ENCODE assay signal across 19 mouse cellular contexts in the genomic region with DNA sequence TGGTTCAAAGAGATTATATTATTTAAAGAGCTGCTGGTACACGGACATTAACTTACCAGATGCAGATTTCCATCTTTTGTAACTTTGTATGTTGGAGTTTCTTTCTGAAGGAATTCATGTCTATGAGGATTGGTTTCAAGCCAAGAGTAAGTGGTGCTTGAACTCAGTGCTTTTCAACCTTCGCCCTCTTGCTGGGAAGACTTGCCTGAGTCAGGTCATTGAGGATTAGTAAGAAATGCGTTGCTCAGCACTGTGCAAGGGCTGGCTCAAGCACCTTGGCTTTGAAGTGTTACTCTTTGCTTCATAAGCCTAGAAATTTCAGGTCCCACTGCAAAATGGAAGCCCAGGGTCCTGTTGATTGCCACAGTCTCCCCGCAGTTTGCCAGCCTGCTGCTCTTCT.
DNase-seq lines count a peak whose midpoint lies in the region; ATAC-seq and TF ChIP-seq lines count a peak whose summit lies in the region.
"Had no signal": no experiment of that assay in that cellular context is flagged by ENCODE, and none has a peak within 500 bp of the region (broad histone marks: within the 10 kb centered on the region; RNA-seq: fewer than 3 reads in every experiment).

No protein-coding gene starts in this region.

- ATAC-seq in kidney, embryonic 16.5 days (ENCODE audit: low FRiP score, low TSS enrichment), result no peak
- ATAC-seq in lung, postnatal 0 days, result no peak; the same call in 1 of the 2 replicates
- no peak for ATAC-seq in hindbrain, postnatal 0 days
- ATAC-seq: forebrain, embryonic 14.5 days had no signal

- H3K9ac ChIP-seq in kidney, embryonic 16.5 days (replicated peaks; ENCODE audit: low read length), result no peak overlapping the region
- no peak overlapping the region for H3K9ac ChIP-seq in lung, postnatal 0 days (replicated peaks; ENCODE audit: low read depth)
- H3K9ac ChIP-seq in hindbrain, postnatal 0 days (replicated peaks; ENCODE audit: low read length), result no peak overlapping the region

- H3K4me3 ChIP-seq in kidney, adult 2 months (ENCODE audit: insufficient read depth, low read depth, low read length), result no peak overlapping the region
- no peak overlapping the region for H3K4me3 ChIP-seq in kidney, embryonic 16.5 days (ENCODE audit: low read length)
- H3K4me3 ChIP-seq in lung, postnatal 0 days (ENCODE audit: low read depth, low read length), result no peak overlapping the region
- no peak overlapping the region for H3K4me3 ChIP-seq in hindbrain, postnatal 0 days (ENCODE audit: low read length)
- no peak overlapping the region for H3K4me3 ChIP-seq in forebrain, embryonic 10.5 days
- H3K4me3 ChIP-seq: embryonic facial prominence, embryonic 10.5 days; gastrocnemius, adult 2 months; heart, embryonic 10.5 days had no signal

- H3K27me3 ChIP-seq in kidney, adult 2 months (replicated peaks; ENCODE audit: control insufficient read depth, insufficient read depth, low read length), result no peaks in the 10 kb centered on the region
- H3K27me3 ChIP-seq in kidney, embryonic 16.5 days (ENCODE audit: insufficient read depth, low read length), result no peaks in the 10 kb centered on the region
- H3K27me3 ChIP-seq in lung, postnatal 0 days (replicated peaks; ENCODE audit: insufficient read depth, low read length), result no peaks in the 10 kb centered on the region
- H3K27me3 ChIP-seq in hindbrain, postnatal 0 days (ENCODE audit: insufficient read depth, low read length), result no peaks in the 10 kb centered on the region
- H3K27me3 ChIP-seq in forebrain, embryonic 10.5 days (ENCODE audit: poor library complexity, severe bottlenecking), result no peaks in the 10 kb centered on the region

- no peak overlapping the region for H3K4me2 ChIP-seq in kidney, embryonic 16.5 days (replicated peaks; ENCODE audit: low read depth, low read length)
- no peak overlapping the region for H3K4me2 ChIP-seq in lung, postnatal 0 days (replicated peaks; ENCODE audit: low read depth, low read length)
- H3K4me2 ChIP-seq in hindbrain, postnatal 0 days (ENCODE audit: low read depth, low read length), result no peak overlapping the region

- DNase-seq in kidney, adult 2 months, result peak; percentile 88
- peak; percentile 26 for DNase-seq in lung, postnatal 0 days (ENCODE audit: low spot score)
- DNase-seq in lung, postnatal 10 days, result no peak
- peak; percentile 29 for DNase-seq in kidney, postnatal 10 days
- peak; percentile 57 to 83 for DNase-seq in kidney, postnatal 25 days
- DNase-seq in hindbrain, postnatal 0 days (ENCODE audit: low spot score), result no peak
- no peak for DNase-seq in forebrain, embryonic 10.5 days (ENCODE audit: extremely low spot score, low spot score)
- DNase-seq: adrenal gland, adult 8-10 months; adrenal gland, postnatal 36 days; cerebellum, adult 2 months; cerebellum, postnatal 10 days; gastrocnemius, adult 2 months; gastrocnemius, postnatal 36 days; heart, adult 18-20 months; heart, postnatal 10 days had no signal

- WGBS in kidney, adult 2 months, result 61% methylated on average over 4 of the region's 4 CpGs
- WGBS in kidney, embryonic 16.5 days, result 83% methylated on average over 4 of the region's 4 CpGs
- WGBS in lung, postnatal 0 days, result 72% methylated on average over 4 of the region's 4 CpGs
- 87% methylated on average over 4 of the region's 4 CpGs for WGBS in hindbrain, postnatal 0 days
- WGBS in forebrain, embryonic 10.5 days, result 82% methylated on average over 4 of the region's 4 CpGs

- peaks cover 3% of the 10 kb centered on the region; the same call in 1 of the 2 replicates for H3K36me3 ChIP-seq in kidney, adult 2 months (ENCODE audit: control insufficient read depth, insufficient read depth, low read length)
- H3K36me3 ChIP-seq in kidney, embryonic 16.5 days (ENCODE audit: insufficient read depth, low read length), result no peaks in the 10 kb centered on the region
- no peaks in the 10 kb centered on the region for H3K36me3 ChIP-seq in lung, postnatal 0 days (ENCODE audit: insufficient read depth, low read length)
- H3K36me3 ChIP-seq in hindbrain, postnatal 0 days (ENCODE audit: insufficient read depth, low read length), result no peaks in the 10 kb centered on the region
- H3K36me3 ChIP-seq in forebrain, embryonic 10.5 days (replicated peaks), result no peaks in the 10 kb centered on the region
- H3K36me3 ChIP-seq: embryonic facial prominence, embryonic 10.5 days; heart, embryonic 10.5 days had no signal

- no peak for TF ChIP-seq EP300 in lung, postnatal 0 days (IDR thresholded peaks at IDR 0.05)

- no peaks in the 10 kb centered on the region for H3K9me3 ChIP-seq in kidney, embryonic 16.5 days (ENCODE audit: low read length)
- no peaks in the 10 kb centered on the region for H3K9me3 ChIP-seq in lung, postnatal 0 days (ENCODE audit: low read length)
- H3K9me3 ChIP-seq in hindbrain, postnatal 0 days (ENCODE audit: low read length), result no peaks in the 10 kb centered on the region
- no peaks in the 10 kb centered on the region for H3K9me3 ChIP-seq in forebrain, embryonic 10.5 days
- H3K9me3 ChIP-seq: embryonic facial prominence, embryonic 10.5 days; heart, embryonic 10.5 days had no signal

- H3K4me1 ChIP-seq in kidney, adult 2 months (ENCODE audit: control insufficient read depth, insufficient read depth, low read length), result peaks cover 27% of the 10 kb centered on the region; the same call in 1 of the 2 replicates
- 0 out of 2 replicates have a peak, but pooled peaks cover 4% of the 10 kb centered on the region for H3K4me1 ChIP-seq in kidney, embryonic 16.5 days (ENCODE audit: insufficient read depth, low read length)
- no peaks in the 10 kb centered on the region for H3K4me1 ChIP-seq in lung, postnatal 0 days (ENCODE audit: insufficient read depth, low read depth, low read length)
- H3K4me1 ChIP-seq in hindbrain, postnatal 0 days (ENCODE audit: insufficient read depth, low read length), result no peaks in the 10 kb centered on the region; the same call in 1 of the 2 replicates
- peaks cover 7% of the 10 kb centered on the region for H3K4me1 ChIP-seq in forebrain, embryonic 10.5 days
- H3K4me1 ChIP-seq: embryonic facial prominence, embryonic 10.5 days; heart, embryonic 10.5 days had no signal

- TF ChIP-seq POLR2A in kidney, adult 2 months (IDR thresholded peaks at IDR 0.05; ENCODE audit: low read depth, low read length), result no peak

- no peak for TF ChIP-seq CTCF in kidney, adult 2 months (conservative IDR thresholded peaks at IDR 0.05; ENCODE audit: insufficient read depth, insufficient read length, low read depth, low read length)
- no peak for TF ChIP-seq CTCF in lung, postnatal 0 days (IDR thresholded peaks at IDR 0.05)
- TF ChIP-seq CTCF in hindbrain, postnatal 0 days (IDR thresholded peaks at IDR 0.05; ENCODE audit: low read depth), result no peak

- H3K27ac ChIP-seq in kidney, adult 2 months (ENCODE audit: insufficient read depth, low read depth, low read length), result peak overlapping the region; percentile 71
- no peak overlapping the region for H3K27ac ChIP-seq in kidney, embryonic 16.5 days (ENCODE audit: low read length)
- H3K27ac ChIP-seq in lung, postnatal 0 days (ENCODE audit: low read length), result no peak overlapping the region
- no peak overlapping the region for H3K27ac ChIP-seq in hindbrain, postnatal 0 days
- no peak overlapping the region for H3K27ac ChIP-seq in forebrain, embryonic 10.5 days
- H3K27ac ChIP-seq: embryonic facial prominence, embryonic 10.5 days; gastrocnemius, adult 2 months; heart, embryonic 10.5 days had no signal

Comparison
In these comparisons a context has a peak if more than half of its experiments do, and no peak if none do; other contexts are left out.
1. DNase-seq: peak in kidney, adult 2 months (single experiment), lung, postnatal 0 days (single experiment), kidney, postnatal 10 days (single experiment) and kidney, postnatal 25 days (2 of 2); none in lung, postnatal 10 days (single experiment), hindbrain, postnatal 0 days (single experiment) and forebrain, embryonic 10.5 days (single experiment).